Mouse (Mus musculus) megakaryocyte-erythroid progenitor cell, adult 5-6 weeks (primary cell): ENCODE measurements around the gene Tubb4b. TPM values are rescaled to one million over a fixed set of nuclear protein-coding genes. Genes with fewer than 3 reads are reported as not detected.

Experiments used
- ATAC-seq: replicated peaks from 2 replicates; pipeline ENCODE4 v1.8.0; 2016; ENCODE audit warnings: mild to moderate bottlenecking, inconsistent platforms; ENCODE audit not compliant: severe bottlenecking, poor library complexity, low FRiP score, low TSS enrichment
- total RNA-seq, 2 experiments: library from RNA; stranded (forward) in 1 of 2; stranded (reverse) in 1 of 2; fragments of 200-1000, 215-1000 nt in 1 of 2; fragments of >200 nt in 1 of 2; fragmentation: Nextera tagmentation in 1 of 2; gene quantifications; 2 replicates each; pipeline ENCODE4 v1.2.3; 2014 to 2017

The Tubb4b gene
- total RNA-seq, 2 experiments from 2014 or later, result 769 to 785 TPM

- peak; percentile 54 for ATAC-seq
These were observed 4.0 kb upstream of the Tubb4b start for GRCm38 (mm10) chr2:25228431-25228889.

GRCm38 (mm10) chr2:25227406-25227805 is 2.9 kb upstream of the Tubb4b start:
- no peak for ATAC-seq

GRCm38 (mm10) chr2:25226864-25227263 is 2.4 kb upstream of the Tubb4b start:
- ATAC-seq, result no peak

- no peak for ATAC-seq
These were observed 1.4 kb upstream of the Tubb4b start for GRCm38 (mm10) chr2:25225811-25226379.

- peak; percentile 75 for ATAC-seq
These were observed 557 bp upstream of the Tubb4b start for GRCm38 (mm10) chr2:25224766-25225752.

GRCm38 (mm10) chr2:25223681-25224491 is 616 bp downstream of the Tubb4b start:
- peak; percentile 60 for ATAC-seq

GRCm38 (mm10) chr2:25221331-25221772 is 3.1 kb downstream of the Tubb4b start:
- ATAC-seq, result no peak

- no peak for ATAC-seq
These were observed 6.1 kb downstream of the Tubb4b start, which contains the start of gene Fam166a for GRCm38 (mm10) chr2:25218445-25218844. TSS of gene Fam166a (plus strand) at chr2:25218745.

GRCm38 (mm10) chr2:25217666-25218065 is 6.8 kb downstream of the Tubb4b start:
- no peak for ATAC-seq

- ATAC-seq, result no peak
These were observed 10.1 kb downstream of the Tubb4b start, which contains the start of gene Stpg3 for GRCm38 (mm10) chr2:25214444-25214843. TSS of gene Stpg3 (minus strand) at chr2:25214637.

GRCm38 (mm10) chr2:25213266-25213865 is 11.1 kb downstream of the Tubb4b start:
- ATAC-seq, result no peak

GRCm38 (mm10) chr2:25211121-25211670 is 13.3 kb downstream of the Tubb4b start, which contains the start of gene Nelfb:
TSS of gene Nelfb (minus strand) at chr2:25211489.
- ATAC-seq, result peak; percentile 96

GRCm38 (mm10) chr2:25210686-25211085 is 13.8 kb downstream of the Tubb4b start:
- no peak for ATAC-seq

GRCm38 (mm10) chr2:25207593-25207992 is 16.9 kb downstream of the Tubb4b start:
- ATAC-seq, result no peak

- ATAC-seq, result peak; percentile 86
These were observed 20.8 kb downstream of the Tubb4b start for GRCm38 (mm10) chr2:25203631-25204214.

- no peak for ATAC-seq
These were observed 23.9 kb downstream of the Tubb4b start for GRCm38 (mm10) chr2:25200631-25201030.

- no peak for ATAC-seq
These were observed 26.6 kb downstream of the Tubb4b start for GRCm38 (mm10) chr2:25197946-25198345.

GRCm38 (mm10) chr2:25197191-25197590 is 27.3 kb downstream of the Tubb4b start:
- ATAC-seq, result no peak
